Mouse (Mus musculus): ENCODE measurements around the gene Ppp1ca. TPM values are rescaled to one million over a fixed set of nuclear protein-coding genes. Genes with fewer than 3 reads are reported as not detected.

Gene Ppp1ca
- polyA plus RNA-seq, 1 experiment from 2014 or later = 929 TPM

DNA sequence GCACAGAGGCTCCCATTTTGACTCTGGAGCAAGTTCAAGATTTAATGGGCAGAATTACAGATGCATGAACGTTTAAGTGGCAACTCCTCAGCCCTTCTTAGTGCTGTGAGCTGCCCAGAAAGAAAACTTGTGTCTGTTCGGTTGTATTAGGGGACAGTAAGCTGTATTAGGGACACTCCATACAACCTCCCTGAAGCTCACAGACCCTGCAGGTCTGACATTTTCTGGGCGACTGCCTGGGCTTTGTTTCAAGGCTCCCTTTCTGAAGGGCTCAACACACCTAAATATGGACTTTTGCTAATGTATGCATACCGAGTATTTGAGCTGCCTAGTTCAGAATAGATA lies 28.4 kb upstream of the Ppp1ca start:
- ATAC-seq (ENCODE audit: low FRiP score) (peak; percentile 43; the same call in 1 of the 2 replicates), DNase-seq (ENCODE audit: low spot score, missing footprints) (no peak)
- no peaks in the 10 kb centered on the region for H3K27me3 ChIP-seq (ENCODE audit: control insufficient read depth, insufficient read depth, low read length)
- 34% methylated on average over 4 of the region's 4 CpGs for WGBS
- peak overlapping the region; percentile 52 for H3K27ac ChIP-seq (ENCODE audit: low read depth, low read length)
- H3K4me2 ChIP-seq = peak overlapping the region; percentile 57
- H3K36me3 ChIP-seq (ENCODE audit: control insufficient read depth, insufficient read depth, low read length) = peaks cover 10% of the 10 kb centered on the region; the same call in 1 of the 2 replicates
- peak overlapping the region; percentile 72 for H3K9ac ChIP-seq (ENCODE audit: low read length)
- H3K9me3 ChIP-seq (ENCODE audit: control insufficient read depth, low read length) = no peaks in the 10 kb centered on the region
- peaks cover 12% of the 10 kb centered on the region for H3K4me1 ChIP-seq (ENCODE audit: control insufficient read depth, insufficient read depth, low read length)
- peak overlapping the region; percentile 51 for H3K4me3 ChIP-seq (ENCODE audit: low read depth, low read length)

DNA sequence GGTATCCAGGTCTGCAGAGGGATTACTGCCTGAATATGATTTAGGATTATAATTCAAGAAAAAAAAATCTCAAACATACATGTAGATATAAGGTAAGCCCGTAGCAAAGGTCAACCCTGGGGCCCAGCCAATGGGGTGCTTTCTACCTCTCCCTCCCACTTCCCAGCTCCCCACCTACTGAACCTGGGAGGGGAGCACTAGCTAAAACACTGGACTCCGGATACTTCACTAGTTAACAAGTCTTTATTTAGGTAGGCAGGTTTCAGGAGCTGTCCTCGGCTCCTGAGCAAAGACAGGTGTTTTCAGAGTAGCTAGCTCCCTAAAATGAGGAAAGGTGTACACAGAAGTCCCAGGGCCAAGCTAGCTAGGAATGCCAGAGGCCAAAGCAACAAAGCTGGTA lies 27.8 kb upstream of the Ppp1ca start:
- Histone ChIP-seq H3K9me3 (ENCODE audit: control insufficient read depth, low read length) (no peaks in the 10 kb centered on the region), H3K4me3 (ENCODE audit: low read depth, low read length) (no peak overlapping the region), H3K27me3 (ENCODE audit: control insufficient read depth, insufficient read depth, low read length) (no peaks in the 10 kb centered on the region), H3K27ac (ENCODE audit: low read depth, low read length) (no peak overlapping the region), H3K36me3 (ENCODE audit: control insufficient read depth, insufficient read depth, low read length) (peaks cover 9% of the 10 kb centered on the region; the same call in 1 of the 2 replicates), H3K9ac (ENCODE audit: low read length) (no peak overlapping the region), H3K4me2 (no peak overlapping the region), H3K4me1 (ENCODE audit: control insufficient read depth, insufficient read depth, low read length) (peaks cover 12% of the 10 kb centered on the region)
- 79% methylated on average over 3 of the region's 3 CpGs for WGBS
- DNase-seq (ENCODE audit: low spot score, missing footprints) (no peak), ATAC-seq (ENCODE audit: low FRiP score) (no peak)

- Histone ChIP-seq H3K4me1 (ENCODE audit: control insufficient read depth, insufficient read depth, low read length) (peaks cover 12% of the 10 kb centered on the region), H3K27me3 (ENCODE audit: control insufficient read depth, insufficient read depth, low read length) (no peaks in the 10 kb centered on the region), H3K27ac (ENCODE audit: low read depth, low read length) (no peak overlapping the region), H3K36me3 (ENCODE audit: control insufficient read depth, insufficient read depth, low read length) (peaks cover 4% of the 10 kb centered on the region; the same call in 1 of the 2 replicates), H3K9ac (ENCODE audit: low read length) (no peak overlapping the region), H3K4me3 (ENCODE audit: low read depth, low read length) (no peak overlapping the region), H3K9me3 (ENCODE audit: control insufficient read depth, low read length) (no peaks in the 10 kb centered on the region), H3K4me2 (no peak overlapping the region)
- no peak for DNase-seq (ENCODE audit: low spot score, missing footprints)
- ATAC-seq (ENCODE audit: low FRiP score) = no peak
- WGBS = 83% methylated on average over 2 of the region's 2 CpGs
Observed at GRCm38 (mm10) chr19:4164721-4165120, 27.1 kb upstream of the Ppp1ca start.

DNA sequence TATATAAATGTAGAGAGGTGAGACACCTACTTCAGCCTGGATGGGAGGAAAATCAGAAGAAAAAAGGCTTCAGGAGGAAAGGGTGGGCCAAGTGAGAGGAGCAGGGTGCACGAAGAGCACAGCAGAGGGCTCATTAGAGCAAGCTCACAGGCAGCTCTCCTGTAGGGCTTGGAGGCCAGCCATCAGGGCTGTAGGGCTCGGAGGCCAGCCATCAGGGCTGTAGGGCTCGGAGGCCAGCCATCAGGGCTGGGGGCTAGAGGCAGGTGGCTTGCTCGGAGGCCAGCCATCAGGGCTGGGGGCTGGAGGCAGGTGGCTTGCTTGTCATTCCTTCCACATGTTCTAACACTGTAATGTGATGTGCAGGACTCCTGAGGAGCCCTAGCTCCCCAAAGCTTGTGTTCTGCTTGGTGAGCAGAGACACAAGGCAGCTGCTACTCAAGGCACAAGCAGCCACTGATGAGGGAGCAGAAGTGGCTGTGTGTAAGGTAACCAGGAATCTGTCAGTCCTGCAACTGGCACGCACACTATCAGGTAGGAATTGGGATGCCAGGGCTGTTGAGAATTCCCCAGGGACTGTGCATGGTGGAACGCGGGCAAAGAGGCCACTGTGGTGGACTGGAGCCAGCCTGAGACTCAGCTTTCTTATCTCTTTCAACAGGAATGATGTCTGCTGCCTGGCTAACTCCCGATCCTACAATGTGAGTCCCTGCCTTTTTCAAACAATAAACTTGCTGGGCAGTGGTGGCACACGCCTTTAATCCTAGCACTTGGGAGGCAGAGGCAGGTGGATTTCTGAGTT lies 25.0 kb upstream of the Ppp1ca start:
- no peak overlapping the region for H3K4me2 ChIP-seq
- H3K27me3 ChIP-seq (ENCODE audit: control insufficient read depth, insufficient read depth, low read length) = no peaks in the 10 kb centered on the region
- ATAC-seq (ENCODE audit: low FRiP score) = no peak
- no peak overlapping the region for H3K27ac ChIP-seq (ENCODE audit: low read depth, low read length)
- 80% methylated on average over 9 of the region's 9 CpGs for WGBS
- H3K4me1 ChIP-seq (ENCODE audit: control insufficient read depth, insufficient read depth, low read length) = peaks cover 18% of the 10 kb centered on the region
- no peak for DNase-seq (ENCODE audit: low spot score, missing footprints)
- no peak overlapping the region for H3K9ac ChIP-seq (ENCODE audit: low read length)
- no peaks in the 10 kb centered on the region for H3K9me3 ChIP-seq (ENCODE audit: control insufficient read depth, low read length)
- H3K36me3 ChIP-seq (ENCODE audit: control insufficient read depth, insufficient read depth, low read length) = no peaks in the 10 kb centered on the region
- H3K4me3 ChIP-seq (ENCODE audit: low read depth, low read length) = no peak overlapping the region

GRCm38 (mm10) chr19:4169378-4169784 lies 22.5 kb upstream of the Ppp1ca start:
- H3K4me1 ChIP-seq (ENCODE audit: control insufficient read depth, insufficient read depth, low read length) = peaks cover 7% of the 10 kb centered on the region
- H3K4me3 ChIP-seq (ENCODE audit: low read depth, low read length) = peak overlapping the region; percentile 34
- H3K27me3 ChIP-seq (ENCODE audit: control insufficient read depth, insufficient read depth, low read length) = no peaks in the 10 kb centered on the region
- DNase-seq (ENCODE audit: low spot score, missing footprints) = peak; percentile 100
- WGBS = under 1% methylated on average over 42 of the region's 43 CpGs
- peak overlapping the region; percentile 74 for H3K27ac ChIP-seq (ENCODE audit: low read depth, low read length)
- peak overlapping the region; percentile 76 for H3K4me2 ChIP-seq
- ATAC-seq (ENCODE audit: low FRiP score) = peak; percentile 95
- peak overlapping the region; percentile 84 for H3K9ac ChIP-seq (ENCODE audit: low read length)
- H3K9me3 ChIP-seq (ENCODE audit: control insufficient read depth, low read length) = no peaks in the 10 kb centered on the region
- no peaks in the 10 kb centered on the region for H3K36me3 ChIP-seq (ENCODE audit: control insufficient read depth, insufficient read depth, low read length)

GRCm38 (mm10) chr19:4169810-4170209 lies 22.1 kb upstream of the Ppp1ca start:
- H3K4me3 ChIP-seq (ENCODE audit: low read depth, low read length) = peak overlapping the region; percentile 34
- peak overlapping the region; percentile 74 for H3K27ac ChIP-seq (ENCODE audit: low read depth, low read length)
- no peaks in the 10 kb centered on the region for H3K36me3 ChIP-seq (ENCODE audit: control insufficient read depth, insufficient read depth, low read length)
- H3K9me3 ChIP-seq (ENCODE audit: control insufficient read depth, low read length) = no peaks in the 10 kb centered on the region
- H3K27me3 ChIP-seq (ENCODE audit: control insufficient read depth, insufficient read depth, low read length) = no peaks in the 10 kb centered on the region
- H3K9ac ChIP-seq (ENCODE audit: low read length) = peak overlapping the region; percentile 84
- H3K4me1 ChIP-seq (ENCODE audit: control insufficient read depth, insufficient read depth, low read length) = peaks cover 7% of the 10 kb centered on the region
- ATAC-seq (ENCODE audit: low FRiP score) (peak; percentile 65), DNase-seq (ENCODE audit: low spot score, missing footprints) (no peak)
- 6% methylated on average over 27 of the region's 27 CpGs for WGBS
- peak overlapping the region; percentile 76 for H3K4me2 ChIP-seq

- H3K4me3 ChIP-seq (ENCODE audit: low read depth, low read length) = no peak overlapping the region
- H3K9ac ChIP-seq (ENCODE audit: low read length) = no peak overlapping the region
- 90% methylated on average over 10 of the region's 10 CpGs for WGBS
- H3K27ac ChIP-seq (ENCODE audit: low read depth, low read length) = no peak overlapping the region
- H3K9me3 ChIP-seq (ENCODE audit: control insufficient read depth, low read length) = no peaks in the 10 kb centered on the region
- H3K4me2 ChIP-seq = no peak overlapping the region
- no peaks in the 10 kb centered on the region for H3K36me3 ChIP-seq (ENCODE audit: control insufficient read depth, insufficient read depth, low read length)
- H3K4me1 ChIP-seq (ENCODE audit: control insufficient read depth, insufficient read depth, low read length) = peaks cover 15% of the 10 kb centered on the region
- no peak for ATAC-seq (ENCODE audit: low FRiP score)
- no peaks in the 10 kb centered on the region for H3K27me3 ChIP-seq (ENCODE audit: control insufficient read depth, insufficient read depth, low read length)
- DNase-seq (ENCODE audit: low spot score, missing footprints) = no peak
Observed at GRCm38 (mm10) chr19:4170723-4171392, 21.0 kb upstream of the Ppp1ca start.

- Histone ChIP-seq H3K9me3 (ENCODE audit: control insufficient read depth, low read length) (no peaks in the 10 kb centered on the region), H3K9ac (ENCODE audit: low read length) (no peak overlapping the region), H3K4me1 (ENCODE audit: control insufficient read depth, insufficient read depth, low read length) (peaks cover 15% of the 10 kb centered on the region), H3K27me3 (ENCODE audit: control insufficient read depth, insufficient read depth, low read length) (no peaks in the 10 kb centered on the region), H3K4me3 (ENCODE audit: low read depth, low read length) (no peak overlapping the region), H3K27ac (ENCODE audit: low read depth, low read length) (no peak overlapping the region), H3K36me3 (ENCODE audit: control insufficient read depth, insufficient read depth, low read length) (no peaks in the 10 kb centered on the region), H3K4me2 (no peak overlapping the region)
- ATAC-seq (ENCODE audit: low FRiP score) (no peak), DNase-seq (ENCODE audit: low spot score, missing footprints) (no peak)
- WGBS = 73% methylated on average over 13 of the region's 13 CpGs
Observed at GRCm38 (mm10) chr19:4171393-4172290, 20.2 kb upstream of the Ppp1ca start.
